Mouse (Mus musculus) E14TG2a.4 (cell line): ENCODE data around the gene Mroh2a.

ENCODE experiments used
- CTCF ChIP-seq: conservative IDR thresholded peaks from 2 replicates; pipeline ENCODE4 v1.5.1; 2014; ENCODE audit warnings: low read length
- NANOG ChIP-seq: IDR thresholded peaks from 2 replicates; pipeline ENCODE4 v1.6.1; 2014; ENCODE audit warnings: borderline replicate concordance, low read length, mixed read lengths

DNA sequence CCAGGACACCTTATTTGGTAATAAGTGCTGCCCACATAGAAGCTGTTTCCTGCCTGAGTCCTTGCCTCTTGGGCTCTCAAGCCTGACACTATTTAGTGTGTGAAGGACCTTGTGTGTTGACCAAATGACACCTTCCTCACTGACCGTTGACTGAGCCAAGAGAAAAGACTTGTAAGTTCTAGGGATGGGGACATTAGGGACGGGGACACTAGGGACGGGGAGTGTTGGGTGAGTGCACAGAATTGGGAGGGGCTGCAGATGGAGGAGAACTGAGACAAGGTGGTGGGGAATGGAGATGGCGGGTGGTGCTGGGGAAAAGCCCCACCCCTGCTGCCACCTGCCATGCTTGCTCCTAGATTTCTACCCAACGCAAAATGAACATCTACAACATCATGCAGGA, 3.2 kb downstream of the Mroh2a start:
- TF ChIP-seq CTCF (no peak), NANOG (no peak)
